ENCODE assay signal across 8 mouse cellular contexts in the genomic region with DNA sequence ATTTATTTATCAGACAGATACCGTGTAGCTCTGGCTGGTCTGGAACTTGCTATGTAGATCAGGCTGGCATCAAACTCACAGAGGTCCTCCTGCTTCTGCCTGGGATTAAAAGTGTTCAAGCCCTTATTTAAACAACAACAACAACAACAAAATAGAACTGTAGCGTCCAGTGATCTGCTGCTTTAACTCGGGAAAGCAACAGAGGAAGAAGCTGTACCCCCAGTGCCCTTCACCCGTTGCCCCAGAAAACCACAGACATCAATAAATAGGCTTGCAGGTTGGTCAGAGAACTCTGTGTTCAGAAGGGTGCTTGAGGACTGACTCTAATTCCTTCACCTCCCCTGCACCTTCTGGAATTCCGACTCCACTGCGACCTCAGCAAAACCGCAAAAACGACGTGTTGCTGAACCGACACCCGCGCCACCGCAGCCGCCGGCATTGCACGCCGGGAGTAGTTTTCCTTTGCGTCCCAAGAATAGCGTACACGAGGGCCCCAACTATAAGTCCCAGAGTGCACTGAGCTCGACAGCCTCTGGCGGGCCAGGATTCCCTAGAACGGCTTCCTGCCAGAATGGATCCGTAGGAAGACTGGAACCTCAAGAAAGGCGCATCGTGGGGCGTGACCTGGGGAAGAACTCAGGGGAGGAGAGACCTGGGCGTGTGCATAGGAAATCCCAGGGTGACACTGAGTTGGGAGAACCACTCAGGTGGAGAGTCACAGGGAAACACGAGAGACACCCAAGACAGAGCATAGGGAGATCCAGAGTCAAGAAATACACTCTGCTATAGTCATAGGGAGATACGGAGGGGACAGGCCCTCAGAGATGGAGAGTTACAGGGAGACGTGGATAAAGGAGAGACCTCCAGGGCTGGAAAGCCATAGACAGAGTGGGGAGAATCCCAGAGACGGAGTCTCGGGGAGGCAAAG. TPM values are rescaled to one million over a fixed set of nuclear protein-coding genes. Genes with fewer than 3 reads are reported as not detected.
DNase-seq lines count a peak whose midpoint lies in the region; ATAC-seq and TF ChIP-seq lines count a peak whose summit lies in the region.

No protein-coding gene starts in this region.

- H3K27ac ChIP-seq in ES-Bruce4 (ENCODE audit: insufficient read depth, low read length), result no peak overlapping the region
- H3K27ac ChIP-seq in embryonic facial prominence, embryonic 12.5 days, result no peak overlapping the region
- 0 out of 2 replicates have a peak overlapping the region, but pooled peaks have one; percentile 6 for H3K27ac ChIP-seq in limb, embryonic 15.5 days
- no peak overlapping the region for H3K27ac ChIP-seq in neural tube, embryonic 13.5 days (replicated peaks)

- TF ChIP-seq CTCF in ES-Bruce4 (IDR thresholded peaks at IDR 0.05; ENCODE audit: low read depth, low read length), result no peak

- peak overlapping the region; percentile 32 for H3K4me3 ChIP-seq in ES-Bruce4 (ENCODE audit: low read depth, low read length)
- peak overlapping the region; percentile 34 for H3K4me3 ChIP-seq in embryonic facial prominence, embryonic 12.5 days
- peak overlapping the region; percentile 33 for H3K4me3 ChIP-seq in limb, embryonic 15.5 days
- peak overlapping the region; percentile 17 for H3K4me3 ChIP-seq in neural tube, embryonic 13.5 days

- no peak for TF ChIP-seq POLR2A in ES-Bruce4 (IDR thresholded peaks at IDR 0.05; ENCODE audit: insufficient read depth, low read length)

- H3K27me3 ChIP-seq in ES-Bruce4 (ENCODE audit: control insufficient read depth, insufficient read depth, low read length, poor library complexity, severe bottlenecking), result no peaks in the 10 kb centered on the region
- peaks cover 68% of the 10 kb centered on the region for H3K27me3 ChIP-seq in embryonic facial prominence, embryonic 12.5 days
- peaks cover 55% of the 10 kb centered on the region for H3K27me3 ChIP-seq in limb, embryonic 15.5 days
- peaks cover 62% of the 10 kb centered on the region for H3K27me3 ChIP-seq in neural tube, embryonic 13.5 days

- intact Hi-C loops in heart, postnatal 25 days (cut with DNase I), result loop anchor here (2.0 to 5.0 kb wide), 3 partner anchors 35 to 80 kb away; no protein-coding TSS in a partner anchor

- WGBS in embryonic facial prominence, embryonic 12.5 days, result 7% methylated on average over 33 of the region's 33 CpGs
- WGBS in limb, embryonic 15.5 days, result 6% methylated on average over 33 of the region's 33 CpGs
- 8% methylated on average over 33 of the region's 33 CpGs for WGBS in neural tube, embryonic 13.5 days

- no peak for TF ChIP-seq EP300 in ES-Bruce4 (IDR thresholded peaks at IDR 0.05; ENCODE audit: insufficient read depth, low read depth, low read length)

- peaks cover 2% of the 10 kb centered on the region for H3K4me1 ChIP-seq in ES-Bruce4 (ENCODE audit: control insufficient read depth, insufficient read depth, low read length)
- H3K4me1 ChIP-seq in embryonic facial prominence, embryonic 12.5 days, result peaks cover 13% of the 10 kb centered on the region
- H3K4me1 ChIP-seq in limb, embryonic 15.5 days, result peaks cover 39% of the 10 kb centered on the region
- H3K4me1 ChIP-seq in neural tube, embryonic 13.5 days (replicated peaks), result peaks cover 41% of the 10 kb centered on the region

- peak overlapping the region; percentile 25 for H3K9ac ChIP-seq in ES-Bruce4 (ENCODE audit: low read depth, poor library complexity, severe bottlenecking)
- peak overlapping the region; percentile 49 for H3K9ac ChIP-seq in embryonic facial prominence, embryonic 12.5 days
- 0 out of 2 replicates have a peak overlapping the region, but pooled peaks have one; percentile 18 for H3K9ac ChIP-seq in limb, embryonic 15.5 days
- peak overlapping the region; percentile 53 for H3K9ac ChIP-seq in neural tube, embryonic 13.5 days

- H3K4me2 ChIP-seq in embryonic facial prominence, embryonic 12.5 days (replicated peaks), result peak overlapping the region; percentile 56
- peak overlapping the region; percentile 58 for H3K4me2 ChIP-seq in limb, embryonic 15.5 days
- H3K4me2 ChIP-seq in neural tube, embryonic 13.5 days, result peak overlapping the region; percentile 80

- 0 out of 2 replicates have a peak, but pooled peaks have one; percentile 39 for ATAC-seq in embryonic facial prominence, embryonic 12.5 days (ENCODE audit: insufficient number of reproducible peaks, insufficient read depth, low FRiP score, low TSS enrichment)
- no peak; the same call in 1 of the 2 replicates for ATAC-seq in limb, embryonic 15.5 days (ENCODE audit: insufficient number of reproducible peaks, low FRiP score, low TSS enrichment, low read depth)
- peak; percentile 15; the same call in 1 of the 2 replicates for ATAC-seq in neural tube, embryonic 13.5 days (ENCODE audit: low read depth)

- peak; percentile 63 for DNase-seq in adrenal gland, postnatal 14 days
- no peak for DNase-seq in adrenal gland, postnatal 4 days (ENCODE audit: low spot score in 2 of 2)
- DNase-seq in heart, postnatal 25 days (ENCODE audit: low spot score), result peak; percentile 17
- no peak for DNase-seq in layer of hippocampus, adult 9-10 months (ENCODE audit: low spot score)

- H3K9me3 ChIP-seq in ES-Bruce4 (replicated peaks; ENCODE audit: control insufficient read depth, insufficient read depth, low read length, poor library complexity, severe bottlenecking), result no peaks in the 10 kb centered on the region
- H3K9me3 ChIP-seq in embryonic facial prominence, embryonic 12.5 days, result no peaks in the 10 kb centered on the region
- no peaks in the 10 kb centered on the region for H3K9me3 ChIP-seq in limb, embryonic 15.5 days
- no peaks in the 10 kb centered on the region for H3K9me3 ChIP-seq in neural tube, embryonic 13.5 days

- peaks cover 22% of the 10 kb centered on the region for H3K36me3 ChIP-seq in ES-Bruce4 (ENCODE audit: control insufficient read depth, insufficient read depth, low read length, poor library complexity, severe bottlenecking)
- H3K36me3 ChIP-seq in embryonic facial prominence, embryonic 12.5 days, result peaks cover 9% of the 10 kb centered on the region
- peaks cover 31% of the 10 kb centered on the region for H3K36me3 ChIP-seq in limb, embryonic 15.5 days
- peaks cover 30% of the 10 kb centered on the region for H3K36me3 ChIP-seq in neural tube, embryonic 13.5 days

RNA-seq across cellular contexts. Expression of gene Prkcg, which starts 12.9 kb away (rescaled TPM):
- total RNA-seq in adrenal gland, postnatal 14 days (2021), result 2.1 and 2.3 TPM in 2 replicates
- total RNA-seq in adrenal gland, postnatal 4 days (2021), result 1 to 10 TPM; 2.1 to 2.5 TPM
- polyA plus RNA-seq in ES-Bruce4 (2011; ENCODE audit: insufficient read depth, insufficient read length, low read depth, missing spikeins), result 3.0 and 3.4 TPM in 2 replicates
- 0.12 and 0.19 TPM in 2 replicates for polyA plus RNA-seq in embryonic facial prominence, embryonic 12.5 days (2016; fragmentation: Nextera tagmentation; extraction: Ambion mirVana)
- 1 to 10 TPM; 1.3 to 3.1 TPM for total RNA-seq in heart, postnatal 25 days (2021)
- polyA plus RNA-seq in limb, embryonic 15.5 days (2015; fragmentation: Nextera tagmentation; extraction: Ambion mirVana), result 0.12 and 0.35 TPM in 2 replicates
- 0.64 and 0.76 TPM in 2 replicates for polyA plus RNA-seq in neural tube, embryonic 13.5 days (2015; fragmentation: Nextera tagmentation; extraction: Ambion mirVana)

RNA-seq across cellular contexts. Expression of gene Myadm, which starts 13.0 kb away (rescaled TPM):
- total RNA-seq in adrenal gland, postnatal 14 days (2021), result 94.6 and 99.3 TPM in 2 replicates
- total RNA-seq in adrenal gland, postnatal 4 days (2021), result 100 to 1,000 TPM in 1 of 2 experiments, 10 to 100 TPM in 1; 98.5 to 107 TPM
- polyA plus RNA-seq in ES-Bruce4 (2011; ENCODE audit: insufficient read depth, insufficient read length, low read depth, missing spikeins), result 214 and 225 TPM in 2 replicates
- 34.4 and 38.0 TPM in 2 replicates for polyA plus RNA-seq in embryonic facial prominence, embryonic 12.5 days (2016; fragmentation: Nextera tagmentation; extraction: Ambion mirVana)
- total RNA-seq in heart, postnatal 25 days (2021), result 100 to 1,000 TPM; 157 to 191 TPM
- 125 and 177 TPM in 2 replicates for polyA plus RNA-seq in limb, embryonic 15.5 days (2015; fragmentation: Nextera tagmentation; extraction: Ambion mirVana)
- 40.4 and 46.4 TPM in 2 replicates for polyA plus RNA-seq in neural tube, embryonic 13.5 days (2015; fragmentation: Nextera tagmentation; extraction: Ambion mirVana)

RNA-seq across cellular contexts. Expression of gene Cacng7, which starts 30.9 kb away (rescaled TPM):
- 7.3 and 10.9 TPM in 2 replicates for total RNA-seq in adrenal gland, postnatal 14 days (2021)
- 10 to 100 TPM; 17.7 to 20.9 TPM for total RNA-seq in adrenal gland, postnatal 4 days (2021)
- polyA plus RNA-seq in ES-Bruce4 (2011; ENCODE audit: insufficient read depth, insufficient read length, low read depth, missing spikeins), result 57.6 and 60.5 TPM in 2 replicates
- polyA plus RNA-seq in embryonic facial prominence, embryonic 12.5 days (2016; fragmentation: Nextera tagmentation; extraction: Ambion mirVana), result 3.7 TPM in 2 replicates
- total RNA-seq in heart, postnatal 25 days (2021), result 1 to 10 TPM; 3.5 to 4.3 TPM
- polyA plus RNA-seq in limb, embryonic 15.5 days (2015; fragmentation: Nextera tagmentation; extraction: Ambion mirVana), result 1.7 and 2.6 TPM in 2 replicates
- 4.2 and 4.5 TPM in 2 replicates for polyA plus RNA-seq in neural tube, embryonic 13.5 days (2015; fragmentation: Nextera tagmentation; extraction: Ambion mirVana)

RNA-seq across cellular contexts. Expression of gene Nlrp12, which starts 52.4 kb away (rescaled TPM):
- total RNA-seq in adrenal gland, postnatal 14 days (2021), result 0.15 TPM in 1 of 2 replicates, not detected in the other
- under 1 TPM; 0.08 to 0.23 TPM for total RNA-seq in adrenal gland, postnatal 4 days (2021)
- polyA plus RNA-seq in ES-Bruce4 (2011; ENCODE audit: insufficient read depth, insufficient read length, low read depth, missing spikeins), result 0.20 TPM in 1 of 2 replicates, not detected in the other
- 0.03 TPM in 1 of 2 replicates, not detected in the other for polyA plus RNA-seq in embryonic facial prominence, embryonic 12.5 days (2016; fragmentation: Nextera tagmentation; extraction: Ambion mirVana)
- not detected for total RNA-seq in heart, postnatal 25 days (2021)
- 0.04 TPM in 1 of 2 replicates, not detected in the other for polyA plus RNA-seq in limb, embryonic 15.5 days (2015; fragmentation: Nextera tagmentation; extraction: Ambion mirVana)
- polyA plus RNA-seq in neural tube, embryonic 13.5 days (2015; fragmentation: Nextera tagmentation; extraction: Ambion mirVana), result not detected in 2 replicates

Comparison
In these comparisons a context has a peak if more than half of its experiments do, and no peak if none do; other contexts are left out.
1. DNase-seq: peak in adrenal gland, postnatal 14 days (single experiment) and heart, postnatal 25 days (single experiment); none in adrenal gland, postnatal 4 days (0 of 2) and layer of hippocampus, adult 9-10 months (single experiment).
2. RNA of gene Cacng7, which starts 30.9 kb away (polyA plus RNA-seq): 57.6 to 60.5 TPM in ES-Bruce4; 4.2 to 4.5 TPM in neural tube, embryonic 13.5 days, 3.7 TPM in embryonic facial prominence, embryonic 12.5 days and 1.7 to 2.6 TPM in limb, embryonic 15.5 days; every median in the first group is over 10 times any median in the second.
3. Peak in every context shown above with its lines, with median percentiles within 50 percentile points of each other: H3K4me3 ChIP-seq, H3K9ac ChIP-seq and H3K4me2 ChIP-seq.